Mouse (Mus musculus): ENCODE measurements around the gene Itgb2. TPM values are rescaled to one million over a fixed set of nuclear protein-coding genes. Genes with fewer than 3 reads are reported as not detected.
A peak's percentile ranks its signal among the peaks of the same experiment; 100 is the strongest.

Itgb2 gene
- polyA plus RNA-seq, 1 experiment from 2014 or later, result 8.7 TPM

DNA sequence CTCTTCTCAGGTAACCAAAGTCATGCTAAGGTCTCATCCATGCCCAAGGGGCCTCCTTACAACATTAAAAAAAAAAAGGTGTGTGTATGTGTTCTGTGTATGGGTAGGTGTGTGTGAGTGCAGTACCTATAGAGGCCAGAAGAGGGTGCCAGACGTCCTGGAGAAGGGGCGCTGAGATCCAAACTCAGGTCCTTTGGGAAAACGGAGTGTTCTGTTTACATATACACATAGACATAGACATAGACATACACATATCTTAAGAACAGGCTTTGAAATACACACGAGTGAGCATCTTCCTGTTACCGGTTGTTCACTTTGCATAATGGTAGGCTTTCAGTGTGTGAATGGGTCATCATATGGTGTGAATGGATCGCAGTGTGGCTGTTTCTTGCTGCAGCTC is 74.1 kb downstream of the Itgb2 start:
- H3K9ac ChIP-seq (ENCODE audit: low read length), result no peak overlapping the region
- no peak overlapping the region for H3K4me3 ChIP-seq (ENCODE audit: low read length)
- no peak overlapping the region for H3K4me2 ChIP-seq (ENCODE audit: low read depth, low read length)
- no peaks in the 10 kb centered on the region for H3K27me3 ChIP-seq (ENCODE audit: control insufficient read depth, insufficient read depth, low read length)
- H3K27ac ChIP-seq (ENCODE audit: low read length), result no peak overlapping the region
- ATAC-seq (replicated peaks; ENCODE audit: extremely low read depth, insufficient read depth, low FRiP score), result no peak
- peaks cover 3% of the 10 kb centered on the region; the same call in 1 of the 2 replicates for H3K9me3 ChIP-seq (replicated peaks; ENCODE audit: control insufficient read depth, low read length)
- H3K36me3 ChIP-seq (ENCODE audit: control insufficient read depth, insufficient read depth), result peaks cover 4% of the 10 kb centered on the region; the same call in 1 of the 2 replicates
- WGBS, result 90% methylated on average over 6 of the region's 6 CpGs
- peaks cover 16% of the 10 kb centered on the region for H3K4me1 ChIP-seq (ENCODE audit: control insufficient read depth, insufficient read depth, low read length)

DNA sequence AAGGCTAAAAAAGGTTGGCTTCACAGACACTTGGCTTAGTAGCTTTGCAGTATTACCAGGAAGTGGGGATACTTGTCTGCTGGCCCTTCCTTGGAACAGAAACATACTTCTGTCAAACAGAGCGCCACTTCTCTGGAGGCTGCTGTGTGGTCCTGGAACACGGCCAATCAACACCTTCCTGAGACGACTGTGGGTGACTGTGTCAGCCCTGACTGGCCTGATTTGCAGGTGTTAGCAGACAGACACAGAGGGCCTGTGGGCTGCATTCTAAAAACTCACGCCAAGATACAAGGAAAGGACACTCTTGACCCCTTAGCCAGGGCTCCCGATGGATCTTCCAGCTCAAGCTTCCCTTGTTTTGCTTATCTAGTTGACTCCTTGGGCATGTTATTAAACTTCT is 74.9 kb downstream of the Itgb2 start:
- H3K9me3 ChIP-seq (replicated peaks; ENCODE audit: control insufficient read depth, low read length), result peaks cover 3% of the 10 kb centered on the region; the same call in 1 of the 2 replicates
- H3K9ac ChIP-seq (ENCODE audit: low read length), result no peak overlapping the region
- no peak overlapping the region for H3K4me2 ChIP-seq (ENCODE audit: low read depth, low read length)
- H3K4me3 ChIP-seq (ENCODE audit: low read length), result no peak overlapping the region
- no peak for ATAC-seq (replicated peaks; ENCODE audit: extremely low read depth, insufficient read depth, low FRiP score)
- H3K4me1 ChIP-seq (ENCODE audit: control insufficient read depth, insufficient read depth, low read length), result peaks cover 16% of the 10 kb centered on the region
- peak overlapping the region; percentile 98 for H3K27ac ChIP-seq (ENCODE audit: low read length)
- H3K27me3 ChIP-seq (ENCODE audit: control insufficient read depth, insufficient read depth, low read length), result no peaks in the 10 kb centered on the region
- WGBS, result 28% methylated on average over 5 of the region's 5 CpGs
- peaks cover 8% of the 10 kb centered on the region for H3K36me3 ChIP-seq (ENCODE audit: control insufficient read depth, insufficient read depth)

DNA sequence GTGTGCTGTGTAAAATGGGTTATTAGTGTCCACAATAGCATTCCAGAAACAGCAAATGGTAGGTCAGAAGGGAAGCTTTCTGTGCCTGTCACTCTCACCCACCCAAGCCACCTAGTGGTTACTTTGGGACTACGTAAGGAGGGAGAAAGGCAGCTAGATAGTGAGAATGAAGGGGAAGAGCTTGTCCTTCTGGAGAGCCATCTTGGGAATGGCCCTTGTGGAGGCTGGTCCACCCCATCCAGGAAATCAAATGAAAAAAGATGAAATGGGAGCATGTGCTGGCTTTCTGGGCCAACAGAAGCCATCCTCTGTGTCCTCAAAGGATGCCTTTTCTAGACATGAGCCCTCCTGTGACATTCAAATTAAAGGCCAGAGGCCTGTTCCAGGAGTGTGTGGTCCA is 75.3 kb downstream of the Itgb2 start:
- Histone ChIP-seq H3K36me3 (ENCODE audit: control insufficient read depth, insufficient read depth) (peaks cover 10% of the 10 kb centered on the region), H3K4me2 (ENCODE audit: low read depth, low read length) (peak overlapping the region; percentile 88), H3K9ac (ENCODE audit: low read length) (peak overlapping the region; percentile 89), H3K27ac (ENCODE audit: low read length) (peak overlapping the region; percentile 98), H3K9me3 (replicated peaks; ENCODE audit: control insufficient read depth, low read length) (peaks cover 3% of the 10 kb centered on the region; the same call in 1 of the 2 replicates), H3K4me1 (ENCODE audit: control insufficient read depth, insufficient read depth, low read length) (peaks cover 16% of the 10 kb centered on the region), H3K27me3 (ENCODE audit: control insufficient read depth, insufficient read depth, low read length) (no peaks in the 10 kb centered on the region), H3K4me3 (ENCODE audit: low read length) (peak overlapping the region; percentile 88)
- no peak for ATAC-seq (replicated peaks; ENCODE audit: extremely low read depth, insufficient read depth, low FRiP score)
- 21% methylated on average over 1 of the region's 1 CpGs for WGBS

DNA sequence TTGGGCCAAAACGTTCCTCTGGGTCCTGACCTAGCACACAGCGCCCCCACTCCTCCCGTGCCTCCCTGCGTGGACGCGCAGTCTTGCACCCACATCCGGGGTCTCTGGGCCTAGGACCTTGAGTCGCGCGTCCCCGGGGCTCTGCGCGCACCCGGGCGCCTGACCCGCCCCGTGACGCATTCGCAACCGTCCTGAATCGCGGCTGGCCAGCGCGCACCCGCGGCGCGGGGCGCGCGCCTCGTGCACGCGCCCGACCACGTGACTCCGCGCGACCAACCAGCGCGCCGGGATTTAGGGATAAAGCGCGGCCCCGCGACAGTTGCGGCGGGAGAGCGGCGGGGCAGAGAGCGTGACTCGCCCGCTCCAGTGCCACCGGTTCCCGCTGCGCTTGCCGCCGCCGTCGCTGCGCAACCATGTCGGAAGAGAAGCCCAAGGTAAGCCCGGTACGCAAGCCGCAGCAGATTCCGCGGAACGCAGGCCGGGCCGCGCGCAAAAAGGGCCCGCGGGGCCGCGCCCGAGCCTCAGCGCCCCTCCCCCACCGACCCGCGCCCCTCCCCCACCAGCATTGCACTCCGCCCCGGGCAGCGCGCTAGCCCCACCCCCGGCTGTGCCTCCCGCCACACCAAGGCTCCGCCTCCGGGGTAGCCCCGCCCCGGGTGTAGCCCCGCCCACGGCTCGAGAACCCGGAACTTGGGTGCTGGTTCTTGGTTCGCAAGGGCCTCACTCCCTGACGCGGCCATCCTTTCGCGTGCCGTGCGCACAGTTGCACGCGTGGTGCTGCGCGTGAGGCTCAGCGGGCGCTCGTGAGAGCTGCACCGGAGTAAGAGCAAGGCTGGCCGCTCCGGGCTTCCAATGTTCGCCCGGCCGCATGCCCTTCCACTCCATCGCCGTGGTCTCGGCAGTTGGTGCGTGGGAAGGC is 76.1 kb downstream of the Itgb2 start, which contains the start of the genes Sumo3 and Gm49325:
Sumo3 (plus strand) TSS at position 190 of the 919 bp plus-strand sequence.
Gm49325 (plus strand) TSS at position 290 of the 919 bp plus-strand sequence.
- WGBS, result 1% methylated on average over 107 of the region's 119 CpGs
- Histone ChIP-seq H3K27me3 (ENCODE audit: control insufficient read depth, insufficient read depth, low read length) (no peaks in the 10 kb centered on the region), H3K9ac (ENCODE audit: low read length) (peak within 1 kb of the TSS; percentile 89), H3K9me3 (replicated peaks; ENCODE audit: control insufficient read depth, low read length) (peaks cover 3% of the 10 kb centered on the region; the same call in 1 of the 2 replicates), H3K4me3 (ENCODE audit: low read length) (peak within 1 kb of the TSS; percentile 88), H3K27ac (ENCODE audit: low read length) (peak within 1 kb of the TSS; percentile 98), H3K4me2 (ENCODE audit: low read depth, low read length) (peak within 1 kb of the TSS; percentile 88), H3K4me1 (ENCODE audit: control insufficient read depth, insufficient read depth, low read length) (peaks cover 16% of the 10 kb centered on the region), H3K36me3 (ENCODE audit: control insufficient read depth, insufficient read depth) (peaks cover 18% of the 10 kb centered on the region)
- ATAC-seq (replicated peaks; ENCODE audit: extremely low read depth, insufficient read depth, low FRiP score), result peak; percentile 90

DNA sequence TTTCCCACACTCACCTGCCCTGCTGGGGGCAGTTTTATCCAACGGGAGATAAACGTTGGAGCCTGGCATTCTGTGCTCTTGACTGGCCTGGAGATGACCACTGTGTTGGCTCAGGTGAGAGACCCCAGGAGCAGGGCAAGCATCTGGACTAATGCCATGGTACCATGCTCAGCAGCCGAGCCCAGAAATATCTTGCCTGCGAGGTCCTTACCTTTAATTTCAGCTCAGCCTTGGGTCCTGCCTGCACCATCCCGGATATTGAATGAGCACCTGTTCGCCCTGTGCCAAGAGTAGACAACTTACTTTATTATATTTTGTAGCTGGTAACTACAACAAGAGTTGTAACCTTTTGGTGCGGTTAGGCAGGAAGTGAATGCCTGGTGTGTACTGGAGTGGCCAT is 76.8 kb downstream of the Itgb2 start:
- H3K27ac ChIP-seq (ENCODE audit: low read length), result peak overlapping the region; percentile 98
- peaks cover 16% of the 10 kb centered on the region for H3K4me1 ChIP-seq (ENCODE audit: control insufficient read depth, insufficient read depth, low read length)
- no peak for ATAC-seq (replicated peaks; ENCODE audit: extremely low read depth, insufficient read depth, low FRiP score)
- peak overlapping the region; percentile 88 for H3K4me2 ChIP-seq (ENCODE audit: low read depth, low read length)
- peak overlapping the region; percentile 88 for H3K4me3 ChIP-seq (ENCODE audit: low read length)
- 31% methylated on average over 7 of the region's 7 CpGs for WGBS
- H3K9ac ChIP-seq (ENCODE audit: low read length), result peak overlapping the region; percentile 89
- H3K27me3 ChIP-seq (ENCODE audit: control insufficient read depth, insufficient read depth, low read length), result no peaks in the 10 kb centered on the region
- 0 out of 2 replicates have a peak, but pooled peaks cover 3% of the 10 kb centered on the region for H3K9me3 ChIP-seq (replicated peaks; ENCODE audit: control insufficient read depth, low read length)
- H3K36me3 ChIP-seq (ENCODE audit: control insufficient read depth, insufficient read depth), result peaks cover 23% of the 10 kb centered on the region

DNA sequence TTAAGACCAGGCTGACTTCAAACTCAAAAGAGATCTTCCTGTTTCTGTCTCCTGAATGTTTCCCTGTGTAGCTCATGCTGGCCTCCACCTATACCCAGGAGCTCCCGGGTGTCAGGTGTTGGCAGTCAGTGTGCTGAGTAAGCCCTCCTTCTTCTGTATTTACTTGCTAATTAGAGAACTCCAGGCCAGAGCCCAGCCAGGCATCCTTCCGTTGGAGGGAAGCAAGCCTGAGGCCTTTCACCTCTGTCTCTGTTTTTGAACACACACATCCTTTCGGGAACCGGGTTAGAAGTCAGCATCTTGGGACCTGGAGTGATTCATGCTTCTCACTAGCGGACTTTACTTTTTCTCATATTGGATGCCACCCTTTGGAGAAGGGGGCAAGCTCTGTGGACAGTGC is 77.4 kb downstream of the Itgb2 start:
- Histone ChIP-seq H3K9me3 (replicated peaks; ENCODE audit: control insufficient read depth, low read length) (0 out of 2 replicates have a peak, but pooled peaks cover 3% of the 10 kb centered on the region), H3K4me3 (ENCODE audit: low read length) (peak overlapping the region; percentile 88), H3K36me3 (ENCODE audit: control insufficient read depth, insufficient read depth) (peaks cover 24% of the 10 kb centered on the region), H3K9ac (ENCODE audit: low read length) (peak overlapping the region; percentile 89), H3K27me3 (ENCODE audit: control insufficient read depth, insufficient read depth, low read length) (no peaks in the 10 kb centered on the region), H3K4me2 (ENCODE audit: low read depth, low read length) (peak overlapping the region; percentile 88), H3K4me1 (ENCODE audit: control insufficient read depth, insufficient read depth, low read length) (peaks cover 16% of the 10 kb centered on the region), H3K27ac (ENCODE audit: low read length) (no peak overlapping the region; the same call in 1 of the 2 replicates)
- WGBS, result 68% methylated on average over 5 of the region's 5 CpGs
- ATAC-seq (replicated peaks; ENCODE audit: extremely low read depth, insufficient read depth, low FRiP score), result no peak

DNA sequence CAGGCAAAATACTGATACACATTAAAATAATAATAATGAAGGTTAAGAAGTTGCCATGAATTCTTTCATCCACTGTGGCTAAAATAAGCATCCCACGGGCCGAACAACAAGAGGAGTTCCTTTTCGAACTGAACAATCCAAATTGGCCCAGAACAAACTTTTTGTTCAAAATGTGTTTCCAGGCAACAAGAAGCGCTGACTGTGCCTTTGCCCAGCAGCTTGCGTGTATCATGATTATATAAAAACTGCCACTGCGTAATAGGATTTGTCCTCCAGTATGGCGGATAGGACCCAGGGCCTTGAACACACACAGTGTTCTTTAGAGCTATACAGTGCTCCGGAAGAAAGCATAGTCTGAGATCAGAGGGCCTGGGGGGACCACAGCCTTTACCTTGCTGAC is 78.5 kb downstream of the Itgb2 start:
- WGBS, result 94% methylated on average over 8 of the region's 8 CpGs
- Histone ChIP-seq H3K9me3 (replicated peaks; ENCODE audit: control insufficient read depth, low read length) (0 out of 2 replicates have a peak, but pooled peaks cover 3% of the 10 kb centered on the region), H3K4me1 (ENCODE audit: control insufficient read depth, insufficient read depth, low read length) (peaks cover 22% of the 10 kb centered on the region), H3K4me2 (ENCODE audit: low read depth, low read length) (no peak overlapping the region), H3K27me3 (ENCODE audit: control insufficient read depth, insufficient read depth, low read length) (no peaks in the 10 kb centered on the region), H3K27ac (ENCODE audit: low read length) (no peak overlapping the region), H3K4me3 (ENCODE audit: low read length) (no peak overlapping the region), H3K36me3 (ENCODE audit: control insufficient read depth, insufficient read depth) (peaks cover 24% of the 10 kb centered on the region), H3K9ac (ENCODE audit: low read length) (no peak overlapping the region)
- ATAC-seq (replicated peaks; ENCODE audit: extremely low read depth, insufficient read depth, low FRiP score), result no peak

DNA sequence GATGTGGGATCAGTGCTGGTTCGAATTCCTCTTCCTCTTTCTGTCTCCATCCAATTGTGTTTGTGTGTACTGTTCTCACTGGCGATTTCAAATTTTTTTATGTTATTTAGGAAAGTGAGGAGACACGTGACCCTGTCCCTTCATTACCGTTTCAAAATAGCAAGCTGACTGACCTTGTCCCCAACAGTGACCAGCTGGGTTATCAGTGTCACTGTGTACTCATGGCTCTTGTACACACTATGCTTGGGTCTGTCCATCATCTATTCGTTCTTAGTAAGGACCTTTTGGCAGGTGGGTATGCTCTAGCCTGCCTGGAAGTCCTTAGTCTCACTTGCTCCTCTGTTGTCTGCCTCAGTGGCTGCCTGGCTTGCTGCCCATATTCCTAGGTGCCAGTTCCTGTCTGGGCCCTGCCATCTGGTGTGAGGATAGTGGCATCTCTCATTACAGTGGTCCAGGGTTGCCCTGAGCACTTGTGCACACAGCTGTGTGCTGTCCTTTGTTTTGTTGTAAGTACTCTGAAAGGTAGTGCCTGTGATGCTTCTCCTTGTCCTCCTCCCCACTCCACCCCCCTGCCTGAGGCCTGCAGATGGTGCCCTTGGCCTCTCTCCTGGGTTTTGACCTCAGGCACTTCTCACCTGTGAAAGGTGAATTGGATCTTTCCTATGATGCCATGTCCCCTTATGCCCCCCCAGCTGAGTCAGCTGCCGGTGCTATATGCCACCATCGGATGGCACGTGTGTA is 80.3 kb downstream of the Itgb2 start:
- no peak for ATAC-seq (replicated peaks; ENCODE audit: extremely low read depth, insufficient read depth, low FRiP score)
- Histone ChIP-seq H3K9me3 (replicated peaks; ENCODE audit: control insufficient read depth, low read length) (no peaks in the 10 kb centered on the region), H3K36me3 (ENCODE audit: control insufficient read depth, insufficient read depth) (peaks cover 35% of the 10 kb centered on the region), H3K27me3 (ENCODE audit: control insufficient read depth, insufficient read depth, low read length) (no peaks in the 10 kb centered on the region), H3K4me2 (ENCODE audit: low read depth, low read length) (no peak overlapping the region), H3K4me3 (ENCODE audit: low read length) (no peak overlapping the region), H3K4me1 (ENCODE audit: control insufficient read depth, insufficient read depth, low read length) (peaks cover 17% of the 10 kb centered on the region), H3K27ac (ENCODE audit: low read length) (no peak overlapping the region), H3K9ac (ENCODE audit: low read length) (no peak overlapping the region)
- WGBS, result 88% methylated on average over 8 of the region's 8 CpGs

All from heart, embryonic 16.5 days (tissue).